In genomic region chr8:87660029-87660915, GRCm38 (mm10) we compare ENCODE assay signal across 8 mouse cellular contexts.
DNase-seq lines count a peak whose midpoint lies in the region; ATAC-seq and TF ChIP-seq lines count a peak whose summit lies in the region.

No protein-coding gene starts in this region.

- peak overlapping the region; percentile 35 for H3K4me2 ChIP-seq in lung, embryonic 16.5 days (ENCODE audit: low read depth, low read length)
- H3K4me2 ChIP-seq in embryonic facial prominence, embryonic 14.5 days (ENCODE audit: low read depth, low read length): peak overlapping the region; percentile 54
- H3K4me2 ChIP-seq in limb, embryonic 11.5 days (ENCODE audit: low read depth, severe bottlenecking): peak overlapping the region; percentile 70

- H3K9me3 ChIP-seq in lung, embryonic 16.5 days (ENCODE audit: control insufficient read depth, low read length): no peaks in the 10 kb centered on the region
- no peaks in the 10 kb centered on the region for H3K9me3 ChIP-seq in embryonic facial prominence, embryonic 14.5 days (ENCODE audit: control insufficient read depth, low read length)
- no peaks in the 10 kb centered on the region for H3K9me3 ChIP-seq in limb, embryonic 11.5 days (ENCODE audit: control insufficient read depth, low read length)

- intact Hi-C loops in left cerebral cortex, adult 2 months (cut with DNase I): loop anchor here (5.0 kb wide), 1 partner anchor 302 kb away; no protein-coding TSS in a partner anchor

- peak overlapping the region; percentile 2; the same call in 1 of the 2 replicates for H3K9ac ChIP-seq in lung, embryonic 16.5 days (ENCODE audit: low read length)
- H3K9ac ChIP-seq in embryonic facial prominence, embryonic 14.5 days (ENCODE audit: low read depth, low read length): peak overlapping the region; percentile 37
- peak overlapping the region; percentile 50 for H3K9ac ChIP-seq in limb, embryonic 11.5 days (ENCODE audit: low read length)

- H3K27ac ChIP-seq in lung, embryonic 16.5 days (ENCODE audit: low read length): no peak overlapping the region
- no peak overlapping the region for H3K27ac ChIP-seq in embryonic facial prominence, embryonic 14.5 days (replicated peaks; ENCODE audit: low read depth, low read length)
- peak overlapping the region; percentile 55 for H3K27ac ChIP-seq in limb, embryonic 11.5 days (replicated peaks; ENCODE audit: low read depth, low read length)
- H3K27ac ChIP-seq in left cerebral cortex, adult 2 months: no peak overlapping the region

- H3K36me3 ChIP-seq in lung, embryonic 16.5 days (ENCODE audit: control insufficient read depth, insufficient read depth, low read length): no peaks in the 10 kb centered on the region
- H3K36me3 ChIP-seq in embryonic facial prominence, embryonic 14.5 days (ENCODE audit: control insufficient read depth, insufficient read depth, low read length): no peaks in the 10 kb centered on the region
- H3K36me3 ChIP-seq in limb, embryonic 11.5 days (ENCODE audit: control insufficient read depth, insufficient read depth, low read length): no peaks in the 10 kb centered on the region

- DNase-seq in lung, postnatal 10 days: no peak
- peak; percentile 30 for DNase-seq in embryonic facial prominence, embryonic 14.5 days (ENCODE audit: low spot score)
- DNase-seq in limb, embryonic 11.5 days (ENCODE audit: low spot score): peak; percentile 82
- peak; percentile 67 for DNase-seq in retina, postnatal 1 day
- DNase-seq in layer of hippocampus, postnatal 25 days (ENCODE audit: extremely low spot score in 1 of 2, low spot score in 1 of 2): no peak
- DNase-seq in c-Kit-positive CD71-positive TER-119-positive erythroid progenitor cells, embryonic 14.5 days (ENCODE audit: low spot score): no peak
- DNase-seq in left cerebral cortex, adult 2 months (ENCODE audit: extremely low spot score in 1 of 2, low spot score in 2 of 2): no peak

- peak overlapping the region; percentile 15 for H3K4me3 ChIP-seq in lung, embryonic 16.5 days (ENCODE audit: low read length)
- peak overlapping the region; percentile 26 for H3K4me3 ChIP-seq in embryonic facial prominence, embryonic 14.5 days (ENCODE audit: low read depth, low read length)
- peak overlapping the region; percentile 21; the same call in 1 of the 2 replicates for H3K4me3 ChIP-seq in limb, embryonic 11.5 days (ENCODE audit: low read depth, low read length)
- no peak overlapping the region for H3K4me3 ChIP-seq in left cerebral cortex, adult 2 months

- peaks cover 28% of the 10 kb centered on the region for H3K4me1 ChIP-seq in lung, embryonic 16.5 days (replicated peaks; ENCODE audit: control insufficient read depth, insufficient read depth, low read length)
- peaks cover 33% of the 10 kb centered on the region for H3K4me1 ChIP-seq in embryonic facial prominence, embryonic 14.5 days (ENCODE audit: control insufficient read depth, insufficient read depth, low read length)
- H3K4me1 ChIP-seq in limb, embryonic 11.5 days (ENCODE audit: control insufficient read depth, insufficient read depth, low read length): peaks cover 55% of the 10 kb centered on the region

- H3K27me3 ChIP-seq in lung, embryonic 16.5 days (ENCODE audit: control insufficient read depth, insufficient read depth, low read depth, low read length): peaks cover 26% of the 10 kb centered on the region
- peaks cover 29% of the 10 kb centered on the region for H3K27me3 ChIP-seq in embryonic facial prominence, embryonic 14.5 days (replicated peaks; ENCODE audit: control insufficient read depth, insufficient read depth, low read length)
- H3K27me3 ChIP-seq in limb, embryonic 11.5 days (ENCODE audit: control insufficient read depth, insufficient read depth, low read length): no peaks in the 10 kb centered on the region

- no peak for TF ChIP-seq CTCF in left cerebral cortex, adult 2 months (IDR thresholded peaks at IDR 0.05)

- 0 out of 2 replicates have a peak, but pooled peaks have one; percentile 8 for ATAC-seq in lung, embryonic 16.5 days (ENCODE audit: low read depth)
- ATAC-seq in embryonic facial prominence, embryonic 14.5 days (ENCODE audit: low read depth): no peak
- ATAC-seq in limb, embryonic 11.5 days (ENCODE audit: insufficient number of reproducible peaks, low FRiP score, low TSS enrichment, low read depth): peak; percentile 57; the same call in 1 of the 2 replicates

- 3% methylated on average over 40 of the region's 43 CpGs for WGBS in lung, embryonic 16.5 days
- 8% methylated on average over 43 of the region's 43 CpGs for WGBS in embryonic facial prominence, embryonic 14.5 days
- under 1% methylated on average over 43 of the region's 43 CpGs for WGBS in limb, embryonic 11.5 days

Comparison
In these comparisons a context has a peak if more than half of its experiments do, and no peak if none do; other contexts are left out.
1. DNase-seq: peak in embryonic facial prominence, embryonic 14.5 days (single experiment), limb, embryonic 11.5 days (single experiment) and retina, postnatal 1 day (single experiment); none in lung, postnatal 10 days (single experiment), layer of hippocampus, postnatal 25 days (0 of 2), c-Kit-positive CD71-positive TER-119-positive erythroid progenitor cells, embryonic 14.5 days (single experiment) and left cerebral cortex, adult 2 months (0 of 2).
2. Peak in every context shown above with its lines, with median percentiles within 50 percentile points of each other: H3K4me2 ChIP-seq and H3K9ac ChIP-seq.